In genomic region chr2:20811506-20811905, GRCm38 (mm10) we compare ENCODE assay signal across 9 mouse cellular contexts.
DNase-seq lines count a peak whose midpoint lies in the region; ATAC-seq and TF ChIP-seq lines count a peak whose summit lies in the region.
"Had no signal": no experiment of that assay in that cellular context is flagged by ENCODE, and none has a peak within 500 bp of the region (broad histone marks: within the 10 kb centered on the region; RNA-seq: fewer than 3 reads in every experiment).

No protein-coding gene starts in this region.

- H3K9ac ChIP-seq in lung, embryonic 14.5 days: no peak overlapping the region
- H3K9ac ChIP-seq in kidney, embryonic 15.5 days: no peak overlapping the region
- H3K9ac ChIP-seq in stomach, postnatal 0 days (ENCODE audit: low read length): no peak overlapping the region
- H3K9ac ChIP-seq in midbrain, embryonic 13.5 days (replicated peaks): no peak overlapping the region
- H3K9ac ChIP-seq: liver, embryonic 15.5 days had no signal

- no peaks in the 10 kb centered on the region for H3K4me1 ChIP-seq in lung, embryonic 14.5 days (ENCODE audit: insufficient read depth)
- H3K4me1 ChIP-seq in lung, adult 2 months (ENCODE audit: control insufficient read depth, insufficient read depth, low read length): no peaks in the 10 kb centered on the region
- H3K4me1 ChIP-seq in kidney, embryonic 15.5 days: no peaks in the 10 kb centered on the region
- no peaks in the 10 kb centered on the region for H3K4me1 ChIP-seq in stomach, postnatal 0 days (replicated peaks; ENCODE audit: control insufficient read depth, insufficient read depth)
- H3K4me1 ChIP-seq in midbrain, embryonic 13.5 days (replicated peaks): no peaks in the 10 kb centered on the region
- H3K4me1 ChIP-seq: liver, embryonic 15.5 days had no signal

- no peak for ATAC-seq in lung, embryonic 14.5 days (ENCODE audit: insufficient read depth)
- ATAC-seq in kidney, embryonic 15.5 days (replicated peaks; ENCODE audit: low FRiP score): 0 out of 2 replicates have a peak, but pooled peaks have one; percentile 22
- ATAC-seq in stomach, postnatal 0 days (ENCODE audit: low FRiP score, low TSS enrichment): no peak
- no peak for ATAC-seq in midbrain, embryonic 13.5 days

- no peak overlapping the region for H3K27ac ChIP-seq in lung, embryonic 14.5 days (ENCODE audit: low read depth)
- no peak overlapping the region for H3K27ac ChIP-seq in kidney, embryonic 15.5 days
- H3K27ac ChIP-seq in stomach, postnatal 0 days (replicated peaks): no peak overlapping the region
- H3K27ac ChIP-seq in midbrain, embryonic 13.5 days: no peak overlapping the region
- H3K27ac ChIP-seq: liver, embryonic 15.5 days had no signal

- no peaks in the 10 kb centered on the region for H3K9me3 ChIP-seq in lung, embryonic 14.5 days (ENCODE audit: low read depth, low read length)
- no peaks in the 10 kb centered on the region for H3K9me3 ChIP-seq in kidney, embryonic 15.5 days (replicated peaks)
- H3K9me3 ChIP-seq in stomach, postnatal 0 days (ENCODE audit: control insufficient read depth, low read length): no peaks in the 10 kb centered on the region
- H3K9me3 ChIP-seq in midbrain, embryonic 13.5 days: no peaks in the 10 kb centered on the region; the same call in 1 of the 2 replicates
- H3K9me3 ChIP-seq: liver, embryonic 15.5 days had no signal

- 82% methylated on average over 8 of the region's 8 CpGs for WGBS in lung, embryonic 14.5 days
- 69% methylated on average over 8 of the region's 8 CpGs for WGBS in lung, adult 2 months
- WGBS in kidney, embryonic 15.5 days: 82% methylated on average over 8 of the region's 8 CpGs
- whole genome bisulfite sequencing in stomach, postnatal 0 days: 69% methylated on average over 8 of the region's 8 CpGs
- 88% methylated on average over 8 of the region's 8 CpGs for WGBS in midbrain, embryonic 13.5 days

- TF ChIP-seq POLR2A in lung, adult 2 months (IDR thresholded peaks at IDR 0.05; ENCODE audit: borderline replicate concordance, extremely low read depth, low read depth, low read length): no peak

- peaks cover 10% of the 10 kb centered on the region; the same call in 1 of the 2 replicates for H3K36me3 ChIP-seq in lung, embryonic 14.5 days (ENCODE audit: insufficient read depth)
- peaks cover 48% of the 10 kb centered on the region for H3K36me3 ChIP-seq in kidney, embryonic 15.5 days
- peaks cover 5% of the 10 kb centered on the region; the same call in 1 of the 2 replicates for H3K36me3 ChIP-seq in stomach, postnatal 0 days (ENCODE audit: control insufficient read depth, insufficient read depth, low read length)
- no peaks in the 10 kb centered on the region for H3K36me3 ChIP-seq in midbrain, embryonic 13.5 days
- H3K36me3 ChIP-seq: liver, embryonic 15.5 days had no signal

- H3K4me2 ChIP-seq in lung, embryonic 14.5 days: no peak overlapping the region
- no peak overlapping the region for H3K4me2 ChIP-seq in kidney, embryonic 15.5 days
- no peak overlapping the region for H3K4me2 ChIP-seq in stomach, postnatal 0 days (replicated peaks; ENCODE audit: low read depth)
- no peak overlapping the region for H3K4me2 ChIP-seq in midbrain, embryonic 13.5 days (replicated peaks)
- H3K4me2 ChIP-seq: liver, embryonic 15.5 days had no signal

- TF ChIP-seq CTCF in lung, embryonic 14.5 days (IDR thresholded peaks at IDR 0.05; ENCODE audit: low read depth): no peak
- TF ChIP-seq CTCF in lung, adult 2 months (IDR thresholded peaks at IDR 0.05; ENCODE audit: insufficient read depth, low read length): no peak
- TF ChIP-seq CTCF in stomach, postnatal 0 days (IDR thresholded peaks at IDR 0.05; ENCODE audit: low read depth): no peak

- no peaks in the 10 kb centered on the region for H3K27me3 ChIP-seq in lung, embryonic 14.5 days (ENCODE audit: insufficient read depth, low read length)
- H3K27me3 ChIP-seq in kidney, embryonic 15.5 days: no peaks in the 10 kb centered on the region
- no peaks in the 10 kb centered on the region for H3K27me3 ChIP-seq in stomach, postnatal 0 days (ENCODE audit: control insufficient read depth, insufficient read depth, low read length)
- H3K27me3 ChIP-seq in midbrain, embryonic 13.5 days: no peaks in the 10 kb centered on the region
- H3K27me3 ChIP-seq: liver, embryonic 15.5 days had no signal

- TF ChIP-seq EP300 in stomach, postnatal 0 days (optimal IDR thresholded peaks at IDR 0.05): no peak

- DNase-seq in cerebellum, postnatal 36 days: peak; percentile 17
- no peak for DNase-seq in cerebellum, adult 8-10 months
- peak; percentile 22 for DNase-seq in lung, embryonic 14.5 days
- DNase-seq in lung, adult 2 months: no peak
- DNase-seq in stomach, postnatal 0 days (ENCODE audit: low spot score): peak; percentile 20
- DNase-seq in urinary bladder, postnatal 10 days (ENCODE audit: low spot score): no peak

- H3K4me3 ChIP-seq in lung, embryonic 14.5 days (ENCODE audit: low read depth, low read length): no peak overlapping the region
- no peak overlapping the region for H3K4me3 ChIP-seq in lung, adult 2 months (replicated peaks; ENCODE audit: extremely low read depth, low read depth, low read length)
- no peak overlapping the region for H3K4me3 ChIP-seq in kidney, embryonic 15.5 days (replicated peaks)
- no peak overlapping the region for H3K4me3 ChIP-seq in stomach, postnatal 0 days (ENCODE audit: low read depth, low read length)
- H3K4me3 ChIP-seq in midbrain, embryonic 13.5 days (replicated peaks): no peak overlapping the region
- H3K4me3 ChIP-seq: liver, embryonic 15.5 days had no signal

Comparison
In these comparisons a context has a peak if more than half of its experiments do, and no peak if none do; other contexts are left out.
1. DNase-seq: peak in cerebellum, postnatal 36 days (2 of 2), lung, embryonic 14.5 days (single experiment) and stomach, postnatal 0 days (single experiment); none in cerebellum, adult 8-10 months (single experiment), lung, adult 2 months (single experiment) and urinary bladder, postnatal 10 days (single experiment).